Mouse (Mus musculus) telencephalon, adult 2 months (tissue): Measurements from ENCODE around the gene Cdc42ep4.

Experiments
- DNase-seq: peaks from one replicate; pipeline ENCODE4 v3.0.0-alpha.2; 2011; ENCODE audit warnings: low read depth, low spot score

Gene Cdc42ep4

GRCm38 (mm10) chr11:113749749-113750351, 1.8 kb downstream of the Cdc42ep4 start:
- DNase-seq = no peak

GRCm38 (mm10) chr11:113748797-113749521, 2.7 kb downstream of the Cdc42ep4 start:
- no peak for DNase-seq

GRCm38 (mm10) chr11:113747725-113748380, 3.8 kb downstream of the Cdc42ep4 start:
- no peak for DNase-seq

GRCm38 (mm10) chr11:113747056-113747455, 4.6 kb downstream of the Cdc42ep4 start:
- DNase-seq = no peak

GRCm38 (mm10) chr11:113745961-113746360, 5.7 kb downstream of the Cdc42ep4 start:
- no peak for DNase-seq

GRCm38 (mm10) chr11:113742998-113743397, 8.7 kb downstream of the Cdc42ep4 start:
- DNase-seq = no peak

DNA sequence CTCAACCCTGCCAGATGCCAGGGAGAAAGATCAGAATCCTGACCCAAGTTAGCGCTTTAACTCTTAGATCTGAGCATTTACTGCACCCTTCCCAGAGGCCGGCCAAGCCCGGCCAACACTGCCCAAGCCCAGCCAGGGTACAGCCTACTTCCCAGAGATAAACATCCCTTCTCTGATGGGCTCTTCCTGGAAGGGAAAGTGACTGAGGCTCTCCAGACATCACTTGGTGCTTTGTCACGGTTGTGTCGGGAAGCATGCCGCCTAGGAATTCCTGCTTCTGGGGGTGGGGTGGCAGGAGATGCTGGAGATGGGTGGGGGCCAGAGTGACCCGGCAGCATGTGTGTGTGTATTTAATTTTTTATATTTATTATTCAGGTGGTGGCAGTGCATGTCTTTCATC, 11.6 kb downstream of the Cdc42ep4 start:
- DNase-seq = no peak

DNA sequence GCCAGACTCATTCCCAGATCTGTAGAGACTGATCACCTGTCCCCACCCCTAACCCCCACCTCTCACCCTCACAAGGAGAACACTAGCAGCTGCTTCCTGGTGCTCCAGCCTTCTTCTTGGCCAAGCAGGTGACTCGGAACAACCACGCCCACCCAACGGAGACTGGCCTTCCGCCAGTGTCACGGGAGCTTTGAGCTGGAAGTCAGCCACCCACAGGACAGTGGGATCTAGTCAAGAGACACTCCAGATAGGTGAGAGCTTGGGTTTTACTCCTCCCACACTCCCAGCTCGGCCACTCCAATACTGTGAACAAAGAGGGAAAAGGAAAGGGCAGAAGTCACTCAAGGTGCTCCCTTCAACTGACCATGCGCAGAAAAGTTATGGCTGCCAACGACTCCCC, 12.5 kb downstream of the Cdc42ep4 start:
- DNase-seq = no peak

DNA sequence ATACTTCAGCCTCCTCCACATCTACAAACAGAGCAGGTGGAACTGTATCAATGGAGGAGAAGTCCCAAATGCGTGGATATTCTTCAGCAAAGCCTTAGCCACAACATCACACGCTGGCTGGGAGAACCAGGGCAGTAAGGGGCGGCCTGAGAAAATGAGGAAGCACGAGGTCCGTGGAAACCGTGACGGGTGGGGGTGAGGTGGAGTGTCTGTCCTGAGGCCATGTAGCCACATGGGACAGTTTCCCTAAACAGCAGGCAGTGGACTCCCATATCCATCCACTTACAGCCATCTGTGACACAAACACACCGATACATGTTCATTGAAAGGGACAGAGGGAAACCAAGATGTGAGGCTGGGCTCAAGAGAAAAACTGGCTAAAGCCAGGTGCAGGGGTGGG, 13.8 kb downstream of the Cdc42ep4 start:
- no peak for DNase-seq

DNA sequence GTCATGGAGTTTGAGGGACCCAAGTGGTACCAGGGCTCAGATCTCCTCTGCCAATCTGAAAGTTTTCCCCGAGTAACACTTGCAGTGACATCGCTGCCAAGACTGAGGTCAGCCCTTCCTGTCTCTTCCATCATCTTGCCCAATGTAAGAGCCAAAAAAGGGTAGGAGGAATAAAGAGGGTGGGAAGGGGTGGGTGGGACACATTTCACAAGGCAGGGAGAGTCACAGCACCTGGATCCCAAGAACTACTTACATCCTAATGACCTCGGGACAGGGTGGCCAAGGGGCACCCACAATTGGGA, 14.2 kb downstream of the Cdc42ep4 start:
- DNase-seq = no peak

DNA sequence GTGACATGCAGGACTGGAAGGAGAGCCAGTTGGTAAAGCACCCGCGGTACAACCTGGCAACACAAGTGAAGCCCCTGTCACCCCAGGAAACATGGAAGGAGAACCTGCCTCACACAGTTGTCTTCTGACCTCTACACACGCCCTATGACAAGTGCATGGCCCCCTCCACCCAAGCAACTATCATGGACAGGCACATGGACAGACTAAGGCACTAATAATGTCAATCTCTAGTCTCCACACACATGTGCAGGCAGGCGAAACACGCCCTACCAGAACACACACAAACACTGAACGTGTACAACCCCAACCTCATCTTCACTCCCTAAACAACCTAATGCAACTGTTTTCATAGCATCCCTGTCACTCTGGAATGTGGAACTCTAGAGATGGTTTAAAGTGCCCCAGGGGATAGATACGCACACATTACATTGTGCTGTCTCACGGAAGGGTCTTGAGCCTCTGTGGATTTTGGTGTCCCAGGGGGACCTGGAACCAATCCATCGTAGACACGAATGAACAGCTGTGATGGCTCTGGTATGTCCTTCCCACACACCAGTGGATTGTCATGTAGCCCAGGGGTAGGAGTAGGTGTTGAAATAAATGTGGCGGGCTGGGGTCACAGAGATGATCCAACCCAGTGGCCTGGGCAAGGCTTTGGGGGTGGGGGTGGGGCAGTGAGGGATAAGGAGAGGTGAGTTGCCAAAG, 14.7 kb downstream of the Cdc42ep4 start:
- no peak for DNase-seq

GRCm38 (mm10) chr11:113735151-113735550, 16.5 kb downstream of the Cdc42ep4 start:
- no peak for DNase-seq

DNA sequence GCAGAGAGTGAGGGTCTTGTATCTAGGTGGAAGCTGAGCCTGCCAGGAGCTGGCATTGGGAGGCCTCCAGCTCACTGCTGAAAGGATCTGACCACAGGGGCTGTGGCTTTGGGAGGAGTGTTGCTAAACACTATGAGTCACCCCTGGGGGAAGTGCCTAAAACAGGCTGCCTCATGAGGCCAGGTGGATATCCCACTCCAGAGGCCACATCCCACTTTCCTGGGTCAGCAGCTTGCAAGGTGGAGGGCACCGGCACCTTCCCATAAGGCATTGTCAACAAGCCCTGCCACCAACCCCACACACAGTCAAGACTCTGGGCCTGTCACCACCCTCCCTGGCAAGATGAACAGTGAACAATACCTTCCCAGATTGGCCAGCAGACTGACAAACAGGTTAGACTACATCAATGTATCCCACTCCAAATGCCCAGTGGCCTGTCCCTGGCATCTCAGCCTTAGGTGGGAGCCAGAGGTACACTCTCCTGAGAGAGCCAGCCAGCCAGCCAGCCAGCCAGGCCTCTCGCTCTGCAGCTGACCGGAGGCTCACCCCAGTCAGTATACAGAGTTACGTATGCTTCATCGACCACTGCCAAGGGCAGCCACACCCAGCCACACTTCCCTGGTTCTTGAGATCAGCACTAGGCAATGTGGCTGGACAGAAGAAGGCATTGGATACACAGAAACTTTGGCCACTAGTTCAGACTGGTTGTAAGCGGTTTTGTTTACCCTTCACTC, 17.9 kb downstream of the Cdc42ep4 start:
- DNase-seq = no peak

GRCm38 (mm10) chr11:113731945-113732612, 19.6 kb downstream of the Cdc42ep4 start:
- DNase-seq = no peak

- DNase-seq = no peak
Observed at GRCm38 (mm10) chr11:113730879-113731278, 20.8 kb downstream of the Cdc42ep4 start.

GRCm38 (mm10) chr11:113729917-113730316, 21.8 kb downstream of the Cdc42ep4 start:
- no peak for DNase-seq

GRCm38 (mm10) chr11:113729239-113729638, 22.4 kb downstream of the Cdc42ep4 start:
- DNase-seq = no peak

DNA sequence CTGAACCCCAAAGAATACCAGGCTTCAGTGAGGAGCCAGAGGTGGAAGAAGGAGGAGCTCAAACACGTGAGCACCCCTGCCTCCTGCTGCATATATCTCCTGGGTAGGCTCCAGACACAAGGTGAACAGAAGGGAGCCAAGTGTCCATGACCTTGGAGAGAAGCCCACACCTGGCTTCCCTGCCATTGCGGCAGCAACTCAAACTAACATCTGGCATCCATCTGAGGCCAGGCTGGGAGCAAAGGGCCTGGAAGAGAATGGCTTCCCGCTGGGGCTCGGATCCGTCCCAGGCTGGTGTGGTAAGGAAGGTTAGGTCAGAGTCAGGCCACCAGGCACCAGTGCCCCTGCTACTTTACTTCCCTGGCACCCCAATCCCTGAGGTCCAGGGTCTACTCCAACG, 23.7 kb downstream of the Cdc42ep4 start:
- no peak for DNase-seq

- no peak for DNase-seq
Observed at GRCm38 (mm10) chr11:113726994-113727888, 24.4 kb downstream of the Cdc42ep4 start.
